Mouse (Mus musculus): Measurements from ENCODE around the gene Usf1.

GRCm38 (mm10) chr1:171440025-171440725, 29.1 kb downstream of the Usf1 start:
- TF ChIP-seq CTCF (IDR thresholded peaks at IDR 0.05; ENCODE audit: control insufficient read depth, insufficient read depth, insufficient read length) (no peak), USF1 (IDR thresholded peaks at IDR 0.05; ENCODE audit: low read depth) (no peak), MAX (IDR thresholded peaks at IDR 0.05) (no peak)
